Mouse (Mus musculus) ovary, adult 10 weeks (tissue): ENCODE measurements around the gene Klre1. TPM values are rescaled to one million over a fixed set of nuclear protein-coding genes. Genes with fewer than 3 reads are reported as not detected.

Experiments
- polyA plus RNA-seq: library from polyadenylated mRNA; stranded (reverse); fragments of 350-450 nt; fragmentation: Illumina TruSeq; extraction: RNeasy Lipid Tissue Mini Kit (QIAGEN cat#74804); gene quantifications from one replicate; pipeline ENCODE4 v1.2.3, GENCODE M21; 2014

Gene Klre1
- polyA plus RNA-seq, result 1.0 TPM

GRCm38 (mm10) chr6:129577605-129578004, at the start of gene Klre1:
Gene Klre1 (plus strand): TSS chr6:129577905.

GRCm38 (mm10) chr6:129532942-129533860, 44.5 kb upstream of the Klre1 start, which contains the start of gene Gabarapl1:
Gene Gabarapl1 (plus strand): TSS chr6:129533160.

GRCm38 (mm10) chr6:129591508-129591907, 13.8 kb downstream of the Klre1 start, which contains the start of gene Klrd1:
Gene Klrd1 (plus strand): TSS chr6:129591782.

DNA sequence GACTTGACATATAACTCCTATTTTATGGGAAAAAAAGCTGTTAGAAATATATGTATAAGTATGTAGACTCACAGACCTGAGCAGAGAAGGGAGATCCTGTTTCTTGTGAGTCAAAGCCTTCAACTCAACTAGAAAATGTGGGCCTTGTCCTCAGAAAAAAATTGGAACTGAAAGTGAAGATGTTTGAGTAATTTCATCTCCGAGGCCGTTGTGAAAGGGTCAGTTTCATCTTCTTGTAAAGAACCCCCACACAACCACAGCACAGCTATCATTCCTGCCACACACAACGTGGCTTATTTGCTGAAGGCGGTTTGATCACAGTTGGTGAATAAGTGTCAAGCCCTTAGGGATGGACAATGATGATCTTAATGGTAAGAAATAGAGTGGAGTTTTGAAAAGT, 46.0 kb downstream of the Klre1 start, which contains the start of gene Klrk1:
Gene Klrk1, minus strand, starts transcription at position 130 of the 400 bp plus-strand sequence.

Other genes starting within 250 kb of the Klre1 start
- gene 4922502D21Rik, start 246.1 kb upstream of the Klre1 start, polyA plus RNA-seq, result not detected
- 24.3 TPM for gene Clec12a, start 235.2 kb upstream of the Klre1 start, polyA plus RNA-seq
- gene Clec12b, start 192.0 kb upstream of the Klre1 start, polyA plus RNA-seq, result not detected
- gene Clec1b, start 180.6 kb upstream of the Klre1 start, polyA plus RNA-seq, result 4.0 TPM
- 2.3 TPM for gene Clec9a, start 169.0 kb upstream of the Klre1 start, polyA plus RNA-seq
- gene Clec1a, start 125.9 kb upstream of the Klre1 start, polyA plus RNA-seq, result 52.7 TPM
- gene Olr1, start 70.7 kb upstream of the Klre1 start, polyA plus RNA-seq, result 0.48 TPM
- not detected for gene Tmem52b, start 65.3 kb upstream of the Klre1 start, polyA plus RNA-seq
- gene Gabarapl1, start 44.7 kb upstream of the Klre1 start, polyA plus RNA-seq, result 40.3 TPM
- 5.4 TPM for gene Klrd1, start 13.9 kb downstream of the Klre1 start, polyA plus RNA-seq
- gene Klrk1, start 46.0 kb downstream of the Klre1 start, polyA plus RNA-seq, result 4.9 TPM
- gene Klrc3, start 65.4 kb downstream of the Klre1 start, polyA plus RNA-seq, result not detected
- gene Klrc2, start 82.8 kb downstream of the Klre1 start, polyA plus RNA-seq, result 0.37 TPM
- 0.43 TPM for gene Klrc1, start 101.1 kb downstream of the Klre1 start, polyA plus RNA-seq
- gene Klri1, start 139.2 kb downstream of the Klre1 start, polyA plus RNA-seq, result 1.1 TPM
- gene Klri2, start 162.6 kb downstream of the Klre1 start, polyA plus RNA-seq, result 0.48 TPM
- not detected for gene Gm156, start 206.4 kb downstream of the Klre1 start, polyA plus RNA-seq